Mouse (Mus musculus) lung, postnatal 10 days (tissue): ENCODE results near the gene Alb.

Source experiments
- DNase-seq: peaks from one replicate; pipeline ENCODE4 v3.0.0; 2021

Gene Alb

GRCm38 (mm10) chr5:90460619-90461018 is at the start of gene Alb:
Gene Alb, plus strand, starts transcription at chr5:90460897.
- DNase-seq, result no peak

- DNase-seq, result no peak
Measured at GRCm38 (mm10) chr5:90414142-90414924, 46.4 kb upstream of the Alb start.

GRCm38 (mm10) chr5:90414925-90415295 is 45.8 kb upstream of the Alb start:
- DNase-seq, result no peak

GRCm38 (mm10) chr5:90424625-90425024 is 36.1 kb upstream of the Alb start:
- DNase-seq, result no peak

- no peak for DNase-seq
Measured at GRCm38 (mm10) chr5:90425191-90425590, 35.5 kb upstream of the Alb start.

GRCm38 (mm10) chr5:90431053-90431452 is 29.6 kb upstream of the Alb start:
- no peak for DNase-seq

GRCm38 (mm10) chr5:90439157-90439556 is 21.5 kb upstream of the Alb start:
- no peak for DNase-seq

- no peak for DNase-seq
Measured at GRCm38 (mm10) chr5:90447577-90447976, 13.1 kb upstream of the Alb start.

- no peak for DNase-seq
Measured at GRCm38 (mm10) chr5:90449961-90450360, 10.7 kb upstream of the Alb start.

GRCm38 (mm10) chr5:90452711-90453110 is 8.0 kb upstream of the Alb start:
- DNase-seq, result no peak

GRCm38 (mm10) chr5:90457241-90457640 is 3.5 kb upstream of the Alb start:
- no peak for DNase-seq

GRCm38 (mm10) chr5:90458727-90459126 is 2.0 kb upstream of the Alb start:
- no peak for DNase-seq

- no peak for DNase-seq
Measured at GRCm38 (mm10) chr5:90466806-90467205, 6.1 kb downstream of the Alb start.

GRCm38 (mm10) chr5:90467245-90467644 is 6.5 kb downstream of the Alb start:
- DNase-seq, result peak; percentile 20

- no peak for DNase-seq
Measured at GRCm38 (mm10) chr5:90470836-90471235, 10.1 kb downstream of the Alb start.

GRCm38 (mm10) chr5:90473902-90474301 is 13.2 kb downstream of the Alb start:
- no peak for DNase-seq

- no peak for DNase-seq
Measured at GRCm38 (mm10) chr5:90474369-90474768, 13.7 kb downstream of the Alb start.

- no peak for DNase-seq
Measured at GRCm38 (mm10) chr5:90476741-90477140, 16.0 kb downstream of the Alb start.

- no peak for DNase-seq
Measured at GRCm38 (mm10) chr5:90477308-90478140, 16.8 kb downstream of the Alb start.

- no peak for DNase-seq
Measured at GRCm38 (mm10) chr5:90478886-90479285, 18.2 kb downstream of the Alb start.

GRCm38 (mm10) chr5:90485597-90485996 is 24.9 kb downstream of the Alb start:
- DNase-seq, result no peak

- no peak for DNase-seq
Measured at GRCm38 (mm10) chr5:90488323-90488722, 27.6 kb downstream of the Alb start.

- DNase-seq, result no peak
Measured at GRCm38 (mm10) chr5:90490518-90490917, 29.8 kb downstream of the Alb start, which contains the start of gene Afp. Gene Afp, plus strand, starts transcription at chr5:90490737.

- DNase-seq, result peak; percentile 2
Measured at GRCm38 (mm10) chr5:90492440-90492839, 31.7 kb downstream of the Alb start.
